Mouse (Mus musculus) gastrocnemius, adult 2 months (tissue): Measurements from ENCODE around the gene Scn1b. TPM values are rescaled to one million over a fixed set of nuclear protein-coding genes. Genes with fewer than 3 reads are reported as not detected.
A peak's percentile ranks its signal among the peaks of the same experiment; 100 is the strongest.

Experiments used
- DNase-seq: peaks from one replicate; pipeline ENCODE4 v3.0.0; 2022
- H3K27ac ChIP-seq: fragments of 200-600 bp; 2 replicates; pipeline ENCODE4 v1.8.1; 2022; ENCODE audit warnings: mild to moderate bottlenecking
- H3K4me3 ChIP-seq: fragments of 200-600 bp; 2 replicates; pipeline ENCODE4 v1.8.1; 2022; ENCODE audit warnings: mild to moderate bottlenecking, moderate library complexity
- CTCF ChIP-seq: fragments of 200-600 bp; IDR thresholded peaks from 2 replicates; pipeline ENCODE4 v1.8.1; 2022; ENCODE audit warnings: antibody characterized with exemption, mild to moderate bottlenecking, moderate library complexity
- intact Hi-C: fragments of 180-260 bp; cut with DNase I; formaldehyde crosslinking; loops from one replicate; pipeline ENCODE4 v1.15.1; 2025
- total RNA-seq, 2 experiments: library from RNA; stranded (reverse); gene quantifications; 2 replicates each; pipeline ENCODE4 v1.2.3; 2021

Gene Scn1b
- total RNA-seq, 2 experiments from 2014 or later: 748 to 815 TPM

- intact Hi-C loops: no loop called here
- no peak for DNase-seq
- no peak for TF ChIP-seq CTCF
- Histone ChIP-seq H3K27ac (peak overlapping the region; percentile 83), H3K4me3 (no peak overlapping the region)
Measured at GRCm38 (mm10) chr7:31109796-31110195, 17.0 kb downstream of the Scn1b start.

- no peak for TF ChIP-seq CTCF
- Histone ChIP-seq H3K27ac (peak overlapping the region; percentile 83), H3K4me3 (peak overlapping the region; percentile 57)
- peak; percentile 79 for DNase-seq
- intact Hi-C loops: no loop called here
Measured at GRCm38 (mm10) chr7:31109091-31109490, 17.7 kb downstream of the Scn1b start.

- no peak for DNase-seq
Measured at GRCm38 (mm10) chr7:31107781-31108180, 19.0 kb downstream of the Scn1b start.

GRCm38 (mm10) chr7:31106166-31106565 lies 20.6 kb downstream of the Scn1b start:
- Histone ChIP-seq H3K27ac (no peak overlapping the region; the same call in 1 of the 2 replicates), H3K4me3 (no peak overlapping the region)
- no peak for TF ChIP-seq CTCF
- DNase-seq: no peak
- intact Hi-C loops: no loop called here

More at GRCm38 (mm10) chr7:31107781-31108180, 19.0 kb downstream of the Scn1b start:
- intact Hi-C loops: no loop called here
- no peak for TF ChIP-seq CTCF
- Histone ChIP-seq H3K4me3 (0 out of 2 replicates have a peak overlapping the region, but pooled peaks have one; percentile 0), H3K27ac (peak overlapping the region; percentile 83; the same call in 1 of the 2 replicates)

- Histone ChIP-seq H3K27ac (peak overlapping the region; percentile 55; the same call in 1 of the 2 replicates), H3K4me3 (no peak overlapping the region)
- peak; percentile 83 for TF ChIP-seq CTCF
- intact Hi-C loops: loop anchor here (1.0 kb wide), 1 partner anchor 70 kb away; no protein-coding TSS in a partner anchor
- DNase-seq: peak; percentile 84
Measured at GRCm38 (mm10) chr7:31105061-31105768, 21.6 kb downstream of the Scn1b start.

GRCm38 (mm10) chr7:31100786-31101185 lies 26.0 kb downstream of the Scn1b start:
- intact Hi-C loops: loop anchor here (5.0 kb wide), 1 partner anchor 57 kb away; the partner anchor contains the start of gene Gramd1a
- H3K27ac ChIP-seq: no peak overlapping the region
- H3K4me3 ChIP-seq: no peak overlapping the region
- DNase-seq: no peak
- no peak for TF ChIP-seq CTCF

- no peak overlapping the region for H3K27ac ChIP-seq
- no peak for DNase-seq
- intact Hi-C loops: loop anchor here (5.0 to 10.0 kb wide), 2 partner anchors 122 to 225 kb away; no protein-coding TSS in a partner anchor
- peak; percentile 38; the same call in 1 of the 2 replicates for TF ChIP-seq CTCF
- no peak overlapping the region for H3K4me3 ChIP-seq
Measured at GRCm38 (mm10) chr7:31099612-31099982, 27.2 kb downstream of the Scn1b start.

- Histone ChIP-seq H3K4me3 (no peak overlapping the region), H3K27ac (peak overlapping the region; percentile 44)
- intact Hi-C loops: loop anchor here (5.0 to 10.0 kb wide), 2 partner anchors 122 to 224 kb away; no protein-coding TSS in a partner anchor
- DNase-seq: no peak
- TF ChIP-seq CTCF: peak; percentile 52; the same call in 1 of the 2 replicates
Measured at GRCm38 (mm10) chr7:31098697-31099611, 27.8 kb downstream of the Scn1b start.

- peak overlapping the region; percentile 78 for H3K27ac ChIP-seq
- peak overlapping the region; percentile 60 for H3K4me3 ChIP-seq
- no peak; the same call in none of the 2 replicates for TF ChIP-seq CTCF
- DNase-seq: peak; percentile 94
- intact Hi-C loops: loop anchor here (1.0 to 10.0 kb wide), 3 partner anchors 38 to 223 kb away; partner anchors contain the start of gene Lgi4
Measured at GRCm38 (mm10) chr7:31097583-31098248, 29.1 kb downstream of the Scn1b start.

GRCm38 (mm10) chr7:31096892-31097564 lies 29.8 kb downstream of the Scn1b start:
- Histone ChIP-seq H3K4me3 (no peak overlapping the region), H3K27ac (peak overlapping the region; percentile 62; the same call in 1 of the 2 replicates)
- intact Hi-C loops: loop anchor here (1.0 to 10.0 kb wide), 3 partner anchors 38 to 222 kb away; partner anchors contain the start of gene Lgi4
- TF ChIP-seq CTCF: no peak
- DNase-seq: no peak

GRCm38 (mm10) chr7:31094774-31095501 lies 31.9 kb downstream of the Scn1b start:
- no peak for DNase-seq
- intact Hi-C loops: loop anchor here (2.0 to 10.0 kb wide), 3 partner anchors 16 to 220 kb away; no protein-coding TSS in a partner anchor
- peak; percentile 46 for TF ChIP-seq CTCF

More at GRCm38 (mm10) chr7:31094774-31095501, 31.9 kb downstream of the Scn1b start:
- Histone ChIP-seq H3K27ac (peak overlapping the region; percentile 36), H3K4me3 (no peak overlapping the region)
